Mouse (Mus musculus) hindbrain, embryonic 16.5 days (tissue): ENCODE measurements around the gene Nras. TPM values are rescaled to one million over a fixed set of nuclear protein-coding genes. Genes with fewer than 3 reads are reported as not detected.

Source experiments
- ATAC-seq: fragments of 200-750 bp; cut with Nextera tagmentation; 2 replicates; pipeline ENCODE4 v1.8.0; 2017; ENCODE audit warnings: moderate TSS enrichment, moderate library complexity
- H3K27ac ChIP-seq: fragments of 300-500 bp; sonication (generic); 2 replicates; pipeline ENCODE4 v1.5.1; 2014; ENCODE audit warnings: low read depth, mild to moderate bottlenecking, control low read depth, low read length, moderate library complexity
- H3K27me3 ChIP-seq: fragments of 300-500 bp; sonication (generic); replicated peaks from 2 replicates; pipeline ENCODE4 v1.6.1; 2014; ENCODE audit warnings: low read length; ENCODE audit not compliant: control insufficient read depth, insufficient read depth
- H3K36me3 ChIP-seq: fragments of 300-500 bp; sonication (generic); 2 replicates; pipeline ENCODE4 v1.6.1; 2014; ENCODE audit warnings: mild to moderate bottlenecking, low read length, moderate library complexity, mixed read lengths; ENCODE audit not compliant: control insufficient read depth, insufficient read depth
- H3K4me1 ChIP-seq: fragments of 300-500 bp; sonication (generic); 2 replicates; pipeline ENCODE4 v1.6.1; 2014; ENCODE audit warnings: low read depth, low read length; ENCODE audit not compliant: control insufficient read depth, insufficient read depth
- H3K4me2 ChIP-seq: fragments of 300-500 bp; sonication (generic); 2 replicates; pipeline ENCODE4 v1.6.1; 2014; ENCODE audit warnings: mild to moderate bottlenecking, low read length, control low read depth, moderate library complexity
- H3K4me3 ChIP-seq: fragments of 300-500 bp; sonication (generic); 2 replicates; pipeline ENCODE4 v1.5.1; 2014; ENCODE audit warnings: mild to moderate bottlenecking, low read length, control low read depth, moderate library complexity
- H3K9ac ChIP-seq: fragments of 300-500 bp; sonication (generic); 2 replicates; pipeline ENCODE4 v1.6.1; 2014; ENCODE audit warnings: low read depth, mild to moderate bottlenecking, control low read depth, low read length, moderate library complexity
- H3K9me3 ChIP-seq: fragments of 300-500 bp; sonication (generic); 2 replicates; pipeline ENCODE4 v1.6.1; 2014; ENCODE audit warnings: mild to moderate bottlenecking, low read length, moderate library complexity; ENCODE audit not compliant: control insufficient read depth
- WGBS: fragments of 180-500 bp; shearing (Covaris S2); extraction: QIAGEN DNeasy Blood & Tissue Kit; methylation state at CpG from one replicate; pipeline ENCODE4 v1.1.7; 2014; 5-methylcytosine and 5-hydroxymethylcytosine counted together
- polyA plus RNA-seq: library from polyadenylated mRNA; unstranded; fragments of >200 nt; fragmentation: Nextera tagmentation; extraction: Ambion mirVana; gene quantifications from 2 replicates; pipeline ENCODE4 v1.2.1, GENCODE M21; 2015

The Nras gene
- polyA plus RNA-seq, 1 experiment from 2014 or later, result 78.9 TPM

- H3K9me3 ChIP-seq, result no peaks in the 10 kb centered on the region
These were observed 2.0 kb upstream of the Nras start for GRCm38 (mm10) chr3:103056016-103056595.

GRCm38 (mm10) chr3:103057752-103058151 lies 333 bp upstream of the Nras start:
- Histone ChIP-seq H3K4me2 (peak overlapping the region; percentile 85), H3K4me1 (peaks cover 10% of the 10 kb centered on the region), H3K9ac (peak overlapping the region; percentile 86), H3K36me3 (peaks cover 35% of the 10 kb centered on the region), H3K4me3 (peak overlapping the region; percentile 76), H3K27ac (peak overlapping the region; percentile 54), H3K9me3 (no peaks in the 10 kb centered on the region), H3K27me3 (no peaks in the 10 kb centered on the region)
- peak; percentile 67 for ATAC-seq
- WGBS, result 0% methylated on average over 10 of the region's 10 CpGs

More at GRCm38 (mm10) chr3:103056016-103056595, 2.0 kb upstream of the Nras start:
- Histone ChIP-seq H3K4me1 (peaks cover 10% of the 10 kb centered on the region), H3K36me3 (peaks cover 32% of the 10 kb centered on the region), H3K27ac (no peak overlapping the region), H3K9ac (no peak overlapping the region), H3K27me3 (no peaks in the 10 kb centered on the region), H3K4me3 (no peak overlapping the region), H3K4me2 (no peak overlapping the region)
- 95% methylated on average over 5 of the region's 5 CpGs for WGBS
- ATAC-seq, result no peak

DNA sequence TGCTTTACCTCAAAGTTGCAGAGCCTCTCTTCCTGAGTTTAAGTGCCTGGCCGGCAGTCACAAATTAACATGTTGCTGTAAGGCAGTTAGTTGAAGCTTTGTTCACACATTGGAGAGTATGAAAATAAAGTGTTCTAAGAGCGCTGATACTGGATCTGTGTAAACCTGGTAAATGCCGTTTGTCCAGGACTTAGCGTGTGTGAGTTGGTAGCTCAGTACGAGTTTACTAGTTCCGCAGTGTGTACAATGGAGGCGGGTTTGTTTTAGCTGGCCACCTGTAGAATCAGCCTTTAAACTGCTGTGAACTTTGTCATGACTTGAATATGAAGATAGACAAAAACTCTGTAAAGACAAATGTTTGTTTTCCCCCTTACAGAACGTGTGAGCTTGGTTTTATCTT lies 8.8 kb downstream of the Nras start:
- Histone ChIP-seq H3K27ac (no peak overlapping the region), H3K4me2 (no peak overlapping the region), H3K9me3 (no peaks in the 10 kb centered on the region), H3K9ac (no peak overlapping the region), H3K4me3 (no peak overlapping the region), H3K27me3 (no peaks in the 10 kb centered on the region), H3K4me1 (no peaks in the 10 kb centered on the region), H3K36me3 (peaks cover 45% of the 10 kb centered on the region)
- ATAC-seq, result no peak
- WGBS, result 94% methylated on average over 8 of the region's 8 CpGs

- Histone ChIP-seq H3K4me1 (no peaks in the 10 kb centered on the region), H3K4me2 (no peak overlapping the region), H3K27me3 (no peaks in the 10 kb centered on the region), H3K9ac (no peak overlapping the region), H3K36me3 (peaks cover 27% of the 10 kb centered on the region), H3K9me3 (no peaks in the 10 kb centered on the region), H3K4me3 (no peak overlapping the region), H3K27ac (no peak overlapping the region)
- WGBS, result 95% methylated on average over 6 of the region's 6 CpGs
- ATAC-seq, result no peak
These were observed 10.9 kb downstream of the Nras start for GRCm38 (mm10) chr3:103068971-103069370.

- Histone ChIP-seq H3K4me1 (no peaks in the 10 kb centered on the region), H3K27ac (no peak within 1 kb of the TSS), H3K36me3 (peaks cover 4% of the 10 kb centered on the region), H3K9ac (no peak within 1 kb of the TSS), H3K4me3 (no peak within 1 kb of the TSS), H3K27me3 (no peaks in the 10 kb centered on the region), H3K4me2 (no peak within 1 kb of the TSS), H3K9me3 (no peaks in the 10 kb centered on the region)
- ATAC-seq, result no peak
- 80% methylated on average over 5 of the region's 5 CpGs for WGBS
These were observed 15.7 kb downstream of the Nras start, which contains the start of gene Ampd1 for GRCm38 (mm10) chr3:103073771-103074170. Ampd1 (plus strand) TSS chr3:103074014.

DNA sequence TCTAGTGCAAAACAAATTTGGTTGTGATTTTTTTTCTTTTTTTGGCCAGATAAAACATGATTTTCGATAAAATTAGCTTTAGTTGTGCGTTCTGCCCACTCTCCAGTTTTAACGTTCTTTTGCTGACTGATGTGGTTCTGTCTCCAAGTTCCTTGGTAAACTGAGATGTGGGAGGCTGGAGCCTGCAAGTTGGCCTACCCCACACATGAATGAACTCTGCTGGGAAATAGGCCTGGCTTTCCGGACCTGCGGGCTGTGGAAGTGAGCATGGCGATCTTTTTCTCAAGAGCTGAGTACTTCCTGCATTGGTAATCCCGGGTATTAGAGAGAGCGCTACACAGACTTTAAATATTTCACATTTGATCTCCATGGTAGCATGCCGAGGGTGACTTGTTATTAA lies 17.8 kb downstream of the Nras start:
- H3K27ac ChIP-seq, result no peak overlapping the region
- no peaks in the 10 kb centered on the region for H3K27me3 ChIP-seq
- 90% methylated on average over 9 of the region's 9 CpGs for WGBS
- H3K4me3 ChIP-seq, result no peak overlapping the region
- no peak overlapping the region for H3K4me2 ChIP-seq
- no peaks in the 10 kb centered on the region for H3K4me1 ChIP-seq
- H3K36me3 ChIP-seq, result no peaks in the 10 kb centered on the region
- H3K9ac ChIP-seq, result no peak overlapping the region
- no peak for ATAC-seq
- no peaks in the 10 kb centered on the region for H3K9me3 ChIP-seq

- H3K4me3 ChIP-seq, result no peak overlapping the region
- H3K27me3 ChIP-seq, result no peaks in the 10 kb centered on the region
- H3K4me1 ChIP-seq, result no peaks in the 10 kb centered on the region
- no peaks in the 10 kb centered on the region for H3K36me3 ChIP-seq
- no peak overlapping the region for H3K4me2 ChIP-seq
- no peaks in the 10 kb centered on the region for H3K9me3 ChIP-seq
- ATAC-seq, result no peak
- H3K27ac ChIP-seq, result no peak overlapping the region
- H3K9ac ChIP-seq, result no peak overlapping the region
- WGBS, result 89% methylated on average over 9 of the region's 9 CpGs
These were observed 18.4 kb downstream of the Nras start for GRCm38 (mm10) chr3:103076476-103076875.

DNA sequence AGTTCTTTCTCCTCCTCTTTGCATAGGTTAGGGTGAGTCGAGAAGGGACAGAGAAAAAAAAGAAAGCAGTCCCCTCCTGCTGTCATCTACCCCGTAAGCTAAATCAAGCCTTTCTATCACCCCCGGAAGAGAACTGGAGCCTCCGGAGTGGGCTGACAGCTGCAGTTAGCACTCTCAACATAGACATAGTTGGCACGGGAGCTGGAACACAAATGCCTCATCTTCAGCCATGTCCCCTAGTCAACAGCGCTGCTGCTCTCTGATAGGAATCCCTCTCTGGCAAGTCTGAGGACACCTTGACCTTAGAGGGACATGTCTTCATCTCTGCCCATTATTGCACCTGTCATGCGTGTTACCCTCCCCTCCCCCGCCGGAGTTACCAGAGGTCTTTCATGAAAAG lies 21.2 kb downstream of the Nras start:
- Histone ChIP-seq H3K27me3 (no peaks in the 10 kb centered on the region), H3K27ac (no peak overlapping the region), H3K9me3 (no peaks in the 10 kb centered on the region), H3K9ac (no peak overlapping the region), H3K36me3 (no peaks in the 10 kb centered on the region), H3K4me2 (no peak overlapping the region), H3K4me1 (no peaks in the 10 kb centered on the region), H3K4me3 (no peak overlapping the region)
- WGBS, result 82% methylated on average over 9 of the region's 9 CpGs
- ATAC-seq, result no peak

GRCm38 (mm10) chr3:103081051-103081450 lies 23.0 kb downstream of the Nras start:
- ATAC-seq, result no peak
- 62% methylated on average over 11 of the region's 11 CpGs for WGBS
- Histone ChIP-seq H3K9ac (no peak overlapping the region), H3K27me3 (no peaks in the 10 kb centered on the region), H3K9me3 (no peaks in the 10 kb centered on the region), H3K4me3 (no peak overlapping the region), H3K4me2 (no peak overlapping the region), H3K4me1 (no peaks in the 10 kb centered on the region), H3K36me3 (no peaks in the 10 kb centered on the region), H3K27ac (no peak overlapping the region)
